Mouse (Mus musculus) midbrain, embryonic 10.5 days (tissue): ENCODE data around the gene Gm6614. TPM values are rescaled to one million over a fixed set of nuclear protein-coding genes. Genes with fewer than 3 reads are reported as not detected.

Experiments used
- DNase-seq: peaks from one replicate; pipeline ENCODE4 v3.0.0-alpha.2; 2017; ENCODE audit warnings: low spot score
- H3K27ac ChIP-seq: fragments of 300-500 bp; sonication (generic); replicated peaks from 2 replicates; pipeline ENCODE4 v1.5.1; 2016; ENCODE audit warnings: mild to moderate bottlenecking
- H3K27me3 ChIP-seq: fragments of 300-500 bp; sonication (generic); 2 replicates; pipeline ENCODE4 v1.6.1; 2016; ENCODE audit warnings: low read depth, mild to moderate bottlenecking; ENCODE audit not compliant: poor library complexity, severe bottlenecking
- H3K36me3 ChIP-seq: fragments of 300-500 bp; sonication (generic); 2 replicates; pipeline ENCODE4 v1.6.1; 2016; ENCODE audit warnings: mild to moderate bottlenecking, moderate library complexity
- H3K4me1 ChIP-seq: fragments of 300-500 bp; sonication (generic); 2 replicates; pipeline ENCODE4 v1.6.1; 2016
- H3K4me3 ChIP-seq: fragments of 300-500 bp; sonication (generic); 2 replicates; pipeline ENCODE4 v1.5.1; 2016; ENCODE audit warnings: mild to moderate bottlenecking, moderate library complexity
- H3K9me3 ChIP-seq: fragments of 300-500 bp; sonication (generic); replicated peaks from 2 replicates; pipeline ENCODE4 v1.6.1; 2016; ENCODE audit warnings: mild to moderate bottlenecking
- WGBS: fragments of 180-500 bp; shearing (Covaris S2); methylation state at CpG from one replicate; pipeline ENCODE4 v1.1.7; 2016; 5-methylcytosine and 5-hydroxymethylcytosine counted together
- polyA plus RNA-seq: library from polyadenylated mRNA; unstranded; fragments of >200 nt; fragmentation: Nextera tagmentation; extraction: Ambion mirVana; gene quantifications from 2 replicates; pipeline ENCODE4 v1.2.1, GENCODE M21; 2016

Gene Gm6614
- polyA plus RNA-seq, 1 experiment from 2014 or later: not detected

- no peaks in the 10 kb centered on the region for H3K36me3 ChIP-seq
- H3K9me3 ChIP-seq: no peaks in the 10 kb centered on the region
- no peaks in the 10 kb centered on the region for H3K4me1 ChIP-seq
- no peak for DNase-seq
- H3K27ac ChIP-seq: no peak within 1 kb of the TSS
- H3K27me3 ChIP-seq: no peaks in the 10 kb centered on the region
- no peak within 1 kb of the TSS for H3K4me3 ChIP-seq
Measured at GRCm38 (mm10) chr6:141946862-141947261, 64.4 kb downstream of the Gm6614 start, which contains the start of gene Slco1a1. Gene Slco1a1, minus strand, starts transcription at chr6:141946962.

- H3K36me3 ChIP-seq: no peaks in the 10 kb centered on the region
- WGBS: 83% methylated on average over 1 of the region's 1 CpGs
- no peaks in the 10 kb centered on the region for H3K27me3 ChIP-seq
- no peaks in the 10 kb centered on the region for H3K4me1 ChIP-seq
- no peaks in the 10 kb centered on the region for H3K9me3 ChIP-seq
- no peak overlapping the region for H3K4me3 ChIP-seq
- no peak overlapping the region for H3K27ac ChIP-seq
- DNase-seq: no peak
Measured at GRCm38 (mm10) chr6:141940451-141940850, 70.8 kb downstream of the Gm6614 start.

Other genes starting within 250 kb of the Gm6614 start
- gene Gm5724, start 237.6 kb downstream of the Gm6614 start, polyA plus RNA-seq: not detected in 2 replicates
- not detected in 2 replicates for gene Slco1a4, start 155.2 kb downstream of the Gm6614 start, polyA plus RNA-seq
- gene Slco1a1, start 64.5 kb downstream of the Gm6614 start, polyA plus RNA-seq: not detected in 2 replicates
- gene Slco1a6, start 197.1 kb upstream of the Gm6614 start, polyA plus RNA-seq: not detected in 2 replicates